Mouse (Mus musculus) cortical plate, adult 2 months (tissue): ENCODE data around the gene Sox8.

Experiments
- CTCF ChIP-seq: fragments of 200-500 bp; IDR thresholded peaks from 2 replicates; pipeline ENCODE4 v1.5.1; 2011; ENCODE audit warnings: mild to moderate bottlenecking, control low read depth, low read length; ENCODE audit not compliant: insufficient read depth; ENCODE audit errors: extremely low read depth
- POLR2A ChIP-seq: fragments of 200-500 bp; IDR thresholded peaks from 2 replicates; pipeline ENCODE4 v1.6.1; 2011; ENCODE audit warnings: mild to moderate bottlenecking, low read length, control low read depth; ENCODE audit not compliant: insufficient read depth; ENCODE audit errors: extremely low read depth

GRCm38 (mm10) chr17:25583858-25584257 is 13.4 kb upstream of the Sox8 start:
- TF ChIP-seq CTCF, result no peak
- no peak for TF ChIP-seq POLR2A
